Mouse (Mus musculus): ENCODE measurements at regions not wholly inside any gene's neighbourhood (a gene's known extent, or its start where the extent isn't known, plus 50 kb on each side); places are given as distances from the start of the nearest gene placed in this dataset.

DNA sequence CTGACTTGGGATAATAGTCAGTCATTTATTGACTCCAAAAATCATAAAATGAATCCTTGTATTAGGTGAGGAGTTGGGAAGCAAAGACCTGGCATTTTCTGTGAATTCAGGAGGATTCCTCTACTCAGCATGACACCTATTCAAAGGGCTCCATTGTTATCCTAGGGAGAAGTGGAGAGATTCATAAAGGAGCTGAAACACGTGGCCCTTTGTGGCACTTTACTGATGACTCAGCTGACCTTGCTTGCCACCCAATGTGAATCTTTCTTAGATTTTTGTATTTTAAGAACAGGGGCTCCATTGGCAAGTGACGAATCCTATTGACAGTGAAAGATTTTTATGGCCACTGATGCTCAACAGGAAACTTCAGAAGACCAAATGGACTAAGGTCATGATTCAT is 619.2 kb upstream of the Pkn2 start:
- no peak overlapping the region for H3K4me3 ChIP-seq (ENCODE audit: low read depth, low read length)
- ATAC-seq (ENCODE audit: insufficient read depth, low read depth): no peak
- H3K36me3 ChIP-seq (replicated peaks; ENCODE audit: control insufficient read depth, insufficient read depth, low read length): no peaks in the 10 kb centered on the region
- H3K9ac ChIP-seq (replicated peaks; ENCODE audit: low read depth, low read length): no peak overlapping the region
- H3K4me1 ChIP-seq (ENCODE audit: control insufficient read depth, insufficient read depth): no peaks in the 10 kb centered on the region
- H3K27ac ChIP-seq (ENCODE audit: low read depth): no peak overlapping the region
- TF ChIP-seq CTCF (IDR thresholded peaks at IDR 0.05; ENCODE audit: low read depth): no peak
- no peak for TF ChIP-seq EP300 (IDR thresholded peaks at IDR 0.05; ENCODE audit: low read depth)
- no peak for DNase-seq (ENCODE audit: low spot score)
- 52% methylated on average over 2 of the region's 2 CpGs for WGBS
- H3K27me3 ChIP-seq (ENCODE audit: control insufficient read depth, insufficient read depth, low read length): no peaks in the 10 kb centered on the region
- H3K9me3 ChIP-seq (replicated peaks; ENCODE audit: control insufficient read depth, low read length): no peaks in the 10 kb centered on the region
- H3K4me2 ChIP-seq (ENCODE audit: low read depth, low read length): no peak overlapping the region

DNA sequence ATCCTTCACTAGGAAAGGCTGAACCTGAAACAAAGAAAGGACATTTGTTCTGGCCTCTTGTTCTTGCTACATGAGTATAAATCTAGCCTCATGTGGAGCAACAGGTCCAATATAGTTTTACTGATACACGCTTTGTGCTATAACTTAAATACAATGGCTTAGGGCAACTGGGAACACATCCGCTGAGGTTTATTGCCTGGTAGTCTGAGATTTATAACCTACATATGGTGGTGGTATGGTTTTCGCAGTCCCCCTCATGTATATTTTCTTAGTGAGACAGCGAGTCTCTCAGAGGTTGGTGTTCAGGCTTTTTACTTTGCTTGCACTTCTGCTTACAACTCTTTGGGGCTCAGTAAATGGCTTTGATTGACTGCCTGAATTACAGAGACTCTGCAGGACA is 613.6 kb upstream of the Pkn2 start:
- H3K27me3 ChIP-seq (ENCODE audit: control insufficient read depth, insufficient read depth, low read length): no peaks in the 10 kb centered on the region
- no peak overlapping the region for H3K4me3 ChIP-seq (ENCODE audit: low read depth, low read length)
- TF ChIP-seq EP300 (IDR thresholded peaks at IDR 0.05; ENCODE audit: low read depth): no peak
- no peak for TF ChIP-seq CTCF (IDR thresholded peaks at IDR 0.05; ENCODE audit: low read depth)
- WGBS: 88% methylated on average over 4 of the region's 4 CpGs
- no peak overlapping the region for H3K9ac ChIP-seq (replicated peaks; ENCODE audit: low read depth, low read length)
- H3K9me3 ChIP-seq (replicated peaks; ENCODE audit: control insufficient read depth, low read length): no peaks in the 10 kb centered on the region
- ATAC-seq (ENCODE audit: insufficient read depth, low read depth) (no peak), DNase-seq (ENCODE audit: low spot score) (no peak)
- H3K27ac ChIP-seq (ENCODE audit: low read depth): no peak overlapping the region
- H3K4me2 ChIP-seq (ENCODE audit: low read depth, low read length): no peak overlapping the region
- H3K36me3 ChIP-seq (replicated peaks; ENCODE audit: control insufficient read depth, insufficient read depth, low read length): no peaks in the 10 kb centered on the region
- no peaks in the 10 kb centered on the region for H3K4me1 ChIP-seq (ENCODE audit: control insufficient read depth, insufficient read depth)

DNA sequence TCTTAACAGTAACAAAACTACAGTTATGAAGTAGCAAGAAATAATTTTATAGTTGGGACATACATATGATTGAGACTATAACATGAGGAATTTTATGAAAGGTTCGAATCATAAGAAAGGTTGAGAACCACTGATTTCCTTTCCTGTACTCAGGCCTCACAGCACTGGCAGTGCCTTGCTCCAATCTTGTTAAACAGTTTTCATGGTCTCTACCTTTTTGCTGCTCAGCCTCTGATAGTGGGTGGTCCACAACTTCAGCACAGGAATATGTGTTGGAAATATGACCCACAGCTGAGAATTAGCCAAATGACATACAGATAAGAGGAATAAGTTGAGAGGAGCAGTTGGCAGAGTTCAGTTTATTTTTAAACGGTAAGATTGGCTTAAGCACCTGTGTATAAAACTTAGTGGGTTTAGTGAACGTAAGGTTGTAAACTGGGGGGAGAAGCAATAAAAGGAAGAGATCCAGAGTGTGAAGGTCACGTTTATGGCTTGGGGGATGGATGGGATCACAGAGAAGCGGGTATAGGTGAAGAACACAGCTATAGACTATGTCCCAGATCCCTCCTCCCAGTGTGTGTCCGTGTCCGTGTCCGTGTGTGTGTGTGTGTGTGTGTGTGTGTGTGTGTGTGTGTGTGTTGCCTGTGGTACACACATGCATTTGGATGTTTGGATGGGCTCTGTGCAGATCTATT is 596.3 kb upstream of the Pkn2 start:
- DNase-seq (ENCODE audit: low spot score) (no peak), ATAC-seq (ENCODE audit: insufficient read depth, low read depth) (no peak)
- Histone ChIP-seq H3K36me3 (replicated peaks; ENCODE audit: control insufficient read depth, insufficient read depth, low read length) (no peaks in the 10 kb centered on the region), H3K27ac (ENCODE audit: low read depth) (no peak overlapping the region), H3K27me3 (ENCODE audit: control insufficient read depth, insufficient read depth, low read length) (no peaks in the 10 kb centered on the region), H3K4me1 (ENCODE audit: control insufficient read depth, insufficient read depth) (no peaks in the 10 kb centered on the region), H3K4me2 (ENCODE audit: low read depth, low read length) (no peak overlapping the region), H3K9me3 (replicated peaks; ENCODE audit: control insufficient read depth, low read length) (no peaks in the 10 kb centered on the region), H3K4me3 (ENCODE audit: low read depth, low read length) (no peak overlapping the region), H3K9ac (replicated peaks; ENCODE audit: low read depth, low read length) (no peak overlapping the region)
- TF ChIP-seq EP300 (IDR thresholded peaks at IDR 0.05; ENCODE audit: low read depth) (no peak), CTCF (IDR thresholded peaks at IDR 0.05; ENCODE audit: low read depth) (no peak)
- 76% methylated on average over 8 of the region's 8 CpGs for WGBS

DNA sequence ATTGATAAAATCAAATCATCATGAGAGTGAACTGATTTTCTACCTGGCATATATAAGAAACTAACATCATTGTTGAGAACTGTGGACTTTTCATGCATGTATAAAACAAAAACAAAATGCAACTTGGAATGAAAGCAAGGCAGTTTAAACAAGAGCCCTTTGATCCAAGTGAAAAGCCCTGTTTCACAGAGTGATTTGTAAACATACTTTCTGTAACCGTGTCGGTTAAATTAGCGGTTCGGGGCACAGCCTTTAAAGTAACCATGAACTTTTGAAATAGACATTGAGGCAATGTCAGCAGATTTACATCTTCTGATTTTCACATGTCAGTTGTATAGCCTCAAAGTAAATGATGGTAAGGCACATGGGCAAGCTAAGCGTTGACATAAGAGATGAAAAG is 593.7 kb upstream of the Pkn2 start:
- Histone ChIP-seq H3K4me2 (ENCODE audit: low read depth, low read length) (no peak overlapping the region), H3K9ac (replicated peaks; ENCODE audit: low read depth, low read length) (no peak overlapping the region)

DNA sequence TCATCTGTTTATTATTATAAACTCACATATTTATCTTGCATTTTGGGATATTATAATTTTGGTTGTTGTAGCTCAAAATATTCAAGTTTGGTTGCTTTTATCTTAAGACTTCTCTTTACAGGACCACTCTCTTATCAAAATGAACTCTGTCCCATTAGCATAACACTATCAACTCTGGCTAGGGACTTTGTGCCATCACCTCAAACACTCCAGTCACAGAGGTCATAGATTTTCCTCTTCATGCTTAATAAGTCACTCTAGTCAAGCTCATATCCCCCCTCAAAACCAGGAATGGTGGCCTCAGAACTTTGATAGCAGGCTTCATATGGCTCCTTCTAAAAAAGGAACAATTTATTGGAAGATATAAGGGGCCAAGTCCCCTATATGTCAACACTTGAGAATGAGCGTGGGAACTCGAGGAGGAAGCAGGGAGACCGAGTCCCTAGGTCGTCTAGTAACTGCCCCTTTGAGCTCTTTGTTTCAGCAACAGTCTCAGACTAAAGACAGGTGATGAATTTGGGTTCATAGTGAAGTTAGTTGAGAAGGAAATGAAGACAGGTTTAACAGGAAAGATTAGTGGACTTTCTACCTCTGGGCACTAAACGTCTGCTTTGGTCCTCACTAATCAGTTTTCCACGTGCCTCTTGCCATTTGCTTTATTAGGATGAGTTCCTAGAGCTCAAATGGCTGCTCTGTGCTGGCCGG is 565.4 kb upstream of the Pkn2 start:
- Histone ChIP-seq H3K4me1 (ENCODE audit: control insufficient read depth, insufficient read depth) (no peaks in the 10 kb centered on the region), H3K9me3 (replicated peaks; ENCODE audit: control insufficient read depth, low read length) (no peaks in the 10 kb centered on the region), H3K4me3 (ENCODE audit: low read depth, low read length) (no peak overlapping the region), H3K27me3 (ENCODE audit: control insufficient read depth, insufficient read depth, low read length) (no peaks in the 10 kb centered on the region), H3K27ac (ENCODE audit: low read depth) (no peak overlapping the region), H3K9ac (replicated peaks; ENCODE audit: low read depth, low read length) (no peak overlapping the region), H3K36me3 (replicated peaks; ENCODE audit: control insufficient read depth, insufficient read depth, low read length) (no peaks in the 10 kb centered on the region), H3K4me2 (ENCODE audit: low read depth, low read length) (no peak overlapping the region)
- DNase-seq (ENCODE audit: low spot score): no peak
- TF ChIP-seq EP300 (IDR thresholded peaks at IDR 0.05; ENCODE audit: low read depth) (no peak), CTCF (IDR thresholded peaks at IDR 0.05; ENCODE audit: low read depth) (no peak)
- 54% methylated on average over 7 of the region's 7 CpGs for WGBS
- no peak for ATAC-seq (ENCODE audit: insufficient read depth, low read depth)

More for the DNA sequence above, 593.7 kb upstream of the Pkn2 start:
- no peak overlapping the region for H3K27ac ChIP-seq (ENCODE audit: low read depth)
- no peaks in the 10 kb centered on the region for H3K27me3 ChIP-seq (ENCODE audit: control insufficient read depth, insufficient read depth, low read length)
- 87% methylated on average over 5 of the region's 5 CpGs for WGBS
- no peak for ATAC-seq (ENCODE audit: insufficient read depth, low read depth)
- H3K4me1 ChIP-seq (ENCODE audit: control insufficient read depth, insufficient read depth): no peaks in the 10 kb centered on the region
- H3K36me3 ChIP-seq (replicated peaks; ENCODE audit: control insufficient read depth, insufficient read depth, low read length): no peaks in the 10 kb centered on the region
- TF ChIP-seq CTCF (IDR thresholded peaks at IDR 0.05; ENCODE audit: low read depth) (no peak), EP300 (IDR thresholded peaks at IDR 0.05; ENCODE audit: low read depth) (no peak)
- no peaks in the 10 kb centered on the region for H3K9me3 ChIP-seq (replicated peaks; ENCODE audit: control insufficient read depth, low read length)
- DNase-seq (ENCODE audit: low spot score): no peak
- no peak overlapping the region for H3K4me3 ChIP-seq (ENCODE audit: low read depth, low read length)

Data from heart, postnatal 0 days (tissue).